Mouse (Mus musculus) lung, embryonic 15.5 days (tissue): ENCODE results near the gene Cd80. TPM values are rescaled to one million over a fixed set of nuclear protein-coding genes. Genes with fewer than 3 reads are reported as not detected.

ENCODE experiments used
- ATAC-seq: fragments of 200-750 bp; cut with Nextera tagmentation; 2 replicates; pipeline ENCODE4 v1.8.0; 2017; ENCODE audit warnings: moderate number of reproducible peaks, borderline replicate concordance; ENCODE audit not compliant: low FRiP score, low TSS enrichment; ENCODE audit errors: extremely low read depth
- H3K27ac ChIP-seq: fragments of 300-500 bp; sonication (generic); 2 replicates; pipeline ENCODE4 v1.5.1; 2015; ENCODE audit warnings: moderate library complexity, mild to moderate bottlenecking, inconsistent platforms
- H3K27me3 ChIP-seq: fragments of 300-500 bp; sonication (generic); 2 replicates; pipeline ENCODE4 v1.6.1; 2015; ENCODE audit warnings: inconsistent platforms
- H3K36me3 ChIP-seq: fragments of 300-500 bp; sonication (generic); 2 replicates; pipeline ENCODE4 v1.6.1; 2015; ENCODE audit warnings: inconsistent platforms
- H3K4me1 ChIP-seq: fragments of 300-500 bp; sonication (generic); 2 replicates; pipeline ENCODE4 v1.6.1; 2015; ENCODE audit warnings: inconsistent platforms
- H3K4me2 ChIP-seq: fragments of 300-500 bp; sonication (generic); 2 replicates; pipeline ENCODE4 v1.6.1; 2015; ENCODE audit warnings: inconsistent platforms, mild to moderate bottlenecking, moderate library complexity
- H3K4me3 ChIP-seq: fragments of 300-500 bp; sonication (generic); 2 replicates; pipeline ENCODE4 v1.5.1; 2015; ENCODE audit warnings: mild to moderate bottlenecking, inconsistent platforms
- H3K9ac ChIP-seq: fragments of 300-500 bp; sonication (generic); 2 replicates; pipeline ENCODE4 v1.6.1; 2015; ENCODE audit warnings: inconsistent platforms
- H3K9me3 ChIP-seq: fragments of 300-500 bp; sonication (generic); 2 replicates; pipeline ENCODE4 v1.6.1; 2016; ENCODE audit warnings: inconsistent platforms
- WGBS: fragments of 180-500 bp; shearing (Covaris S2); methylation state at CpG from one replicate; pipeline ENCODE4 v1.1.7; 2015; 5-methylcytosine and 5-hydroxymethylcytosine counted together
- polyA plus RNA-seq: library from polyadenylated mRNA; unstranded; fragments of >200 nt; fragmentation: Nextera tagmentation; extraction: Ambion mirVana; gene quantifications from 2 replicates; pipeline ENCODE4 v1.2.1, GENCODE M21; 2015

The Cd80 gene
- polyA plus RNA-seq, result 0.29 and 0.39 TPM in 2 replicates

GRCm38 (mm10) chr16:38455511-38456418, at the start of gene Cd80:
Gene Cd80, plus strand, starts transcription at chr16:38455561.
- no peak within 1 kb of the TSS for H3K4me2 ChIP-seq
- peaks cover 8% of the 10 kb centered on the region for H3K4me1 ChIP-seq
- H3K27ac ChIP-seq, result no peak within 1 kb of the TSS
- WGBS, result 65% methylated on average over 17 of the region's 17 CpGs
- H3K4me3 ChIP-seq, result no peak within 1 kb of the TSS
- H3K9ac ChIP-seq, result no peak within 1 kb of the TSS
- H3K36me3 ChIP-seq, result no peaks in the 10 kb centered on the region
- ATAC-seq, result no peak
- no peaks in the 10 kb centered on the region for H3K9me3 ChIP-seq
- no peaks in the 10 kb centered on the region for H3K27me3 ChIP-seq

DNA sequence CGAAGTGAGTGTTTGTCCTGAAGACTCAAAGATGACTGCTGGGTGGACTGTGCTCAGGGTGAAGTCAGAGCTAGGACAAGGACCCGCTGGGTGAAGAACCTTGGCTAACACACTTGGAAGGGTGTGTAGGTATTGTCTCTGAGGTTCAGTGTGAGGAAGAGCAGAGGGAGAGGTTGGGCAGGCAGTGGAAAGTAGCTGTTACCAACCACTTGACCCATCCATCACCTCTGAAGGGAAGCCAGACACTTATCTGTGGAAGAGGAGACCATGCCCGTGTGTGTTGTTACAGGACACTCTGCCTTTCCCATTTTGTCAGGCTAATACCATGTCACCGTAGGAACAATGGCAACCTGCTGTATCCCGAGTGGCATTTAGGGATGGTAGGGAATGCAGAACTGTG, 49.1 kb upstream of the Cd80 start:
- H3K27me3 ChIP-seq, result no peaks in the 10 kb centered on the region
- no peak overlapping the region for H3K4me2 ChIP-seq
- H3K9me3 ChIP-seq, result no peaks in the 10 kb centered on the region
- H3K27ac ChIP-seq, result no peak overlapping the region
- no peak overlapping the region for H3K4me3 ChIP-seq
- no peaks in the 10 kb centered on the region for H3K36me3 ChIP-seq
- WGBS, result 64% methylated on average over 5 of the region's 5 CpGs
- no peak overlapping the region for H3K9ac ChIP-seq
- no peaks in the 10 kb centered on the region for H3K4me1 ChIP-seq
- no peak for ATAC-seq

GRCm38 (mm10) chr16:38406708-38407107, 48.7 kb upstream of the Cd80 start:
- H3K27ac ChIP-seq, result no peak overlapping the region
- H3K4me3 ChIP-seq, result no peak overlapping the region
- no peak for ATAC-seq
- H3K9me3 ChIP-seq, result no peaks in the 10 kb centered on the region
- no peak overlapping the region for H3K4me2 ChIP-seq
- WGBS, result 65% methylated on average over 6 of the region's 6 CpGs
- H3K9ac ChIP-seq, result no peak overlapping the region
- no peaks in the 10 kb centered on the region for H3K4me1 ChIP-seq
- H3K27me3 ChIP-seq, result no peaks in the 10 kb centered on the region
- no peaks in the 10 kb centered on the region for H3K36me3 ChIP-seq

DNA sequence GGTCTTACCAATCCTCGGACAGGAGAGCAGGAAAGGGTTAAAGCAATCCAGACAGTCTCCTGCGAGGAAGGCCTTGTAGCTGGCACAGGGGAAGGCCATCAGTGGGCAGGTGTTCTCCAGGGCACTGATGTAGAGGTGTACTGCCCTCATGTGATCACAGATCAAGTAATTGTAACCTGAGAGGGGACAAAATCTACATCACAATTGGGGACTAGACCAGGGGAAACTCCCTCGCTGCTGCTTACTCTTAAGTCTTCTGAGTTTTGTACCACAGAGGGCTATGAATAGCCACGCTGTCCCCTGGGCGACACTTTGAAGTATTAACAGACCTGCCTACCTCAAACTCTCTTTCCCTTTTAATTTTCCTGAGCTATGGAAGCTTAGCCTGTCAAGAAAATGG, 47.8 kb upstream of the Cd80 start:
- Histone ChIP-seq H3K4me1 (no peaks in the 10 kb centered on the region), H3K4me2 (no peak overlapping the region), H3K36me3 (no peaks in the 10 kb centered on the region), H3K4me3 (no peak overlapping the region), H3K9me3 (no peaks in the 10 kb centered on the region), H3K9ac (no peak overlapping the region), H3K27ac (no peak overlapping the region), H3K27me3 (no peaks in the 10 kb centered on the region)
- 45% methylated on average over 5 of the region's 5 CpGs for WGBS
- no peak for ATAC-seq

DNA sequence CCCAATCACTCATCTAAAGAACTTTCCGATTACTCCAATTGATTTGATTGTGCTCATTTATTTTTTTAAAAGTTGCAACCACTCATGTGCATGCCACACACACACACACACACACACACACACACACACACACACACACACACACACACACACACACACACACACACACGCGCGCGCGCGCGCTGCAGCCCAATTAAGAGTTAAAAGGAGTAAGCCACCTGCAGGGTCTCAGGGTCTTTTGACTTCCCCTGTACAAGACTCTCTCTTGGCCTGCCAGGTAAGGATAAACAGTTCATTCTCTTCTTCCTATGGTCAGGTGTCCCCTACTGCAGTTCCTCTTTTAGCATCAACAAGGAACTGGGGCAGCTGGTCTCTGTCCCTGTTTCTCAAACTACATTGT, 46.9 kb upstream of the Cd80 start:
- no peak overlapping the region for H3K9ac ChIP-seq
- no peaks in the 10 kb centered on the region for H3K4me1 ChIP-seq
- 100% methylated on average over 8 of the region's 8 CpGs for WGBS

DNA sequence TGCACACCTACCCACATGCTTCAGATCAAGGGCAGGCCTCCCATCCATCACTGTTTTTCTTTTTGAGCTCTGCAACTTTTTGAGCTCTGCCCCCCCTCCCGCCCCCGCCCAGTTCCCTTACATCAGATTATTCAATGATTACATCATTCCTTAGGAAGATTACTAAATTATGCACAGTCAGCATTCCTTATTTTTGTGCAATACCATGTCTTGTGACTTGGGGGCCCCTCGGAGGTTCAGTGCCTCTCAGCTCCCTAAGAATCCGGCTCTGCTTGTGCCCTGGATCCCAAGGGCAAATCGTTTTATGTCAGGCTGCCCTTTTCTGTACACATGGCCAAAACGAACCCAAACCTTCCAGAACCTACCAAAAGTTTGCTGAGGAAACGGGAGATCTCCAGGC, 40.4 kb upstream of the Cd80 start:
- Histone ChIP-seq H3K27me3 (no peaks in the 10 kb centered on the region), H3K27ac (no peak overlapping the region), H3K4me3 (no peak overlapping the region), H3K9ac (no peak overlapping the region), H3K9me3 (no peaks in the 10 kb centered on the region), H3K36me3 (no peaks in the 10 kb centered on the region), H3K4me1 (no peaks in the 10 kb centered on the region), H3K4me2 (no peak overlapping the region)
- WGBS, result 70% methylated on average over 7 of the region's 7 CpGs
- no peak for ATAC-seq

More for the DNA sequence above, 46.9 kb upstream of the Cd80 start:
- Histone ChIP-seq H3K4me2 (no peak overlapping the region), H3K27ac (no peak overlapping the region), H3K9me3 (no peaks in the 10 kb centered on the region), H3K27me3 (no peaks in the 10 kb centered on the region), H3K4me3 (no peak overlapping the region), H3K36me3 (no peaks in the 10 kb centered on the region)
- no peak for ATAC-seq

- Histone ChIP-seq H3K27me3 (no peaks in the 10 kb centered on the region), H3K4me2 (no peak overlapping the region), H3K36me3 (no peaks in the 10 kb centered on the region), H3K27ac (no peak overlapping the region), H3K9me3 (no peaks in the 10 kb centered on the region), H3K4me1 (no peaks in the 10 kb centered on the region), H3K4me3 (no peak overlapping the region), H3K9ac (no peak overlapping the region)
- WGBS, result 76% methylated on average over 2 of the region's 2 CpGs
- no peak for ATAC-seq
Observed at GRCm38 (mm10) chr16:38425374-38425773, 30.0 kb upstream of the Cd80 start.

DNA sequence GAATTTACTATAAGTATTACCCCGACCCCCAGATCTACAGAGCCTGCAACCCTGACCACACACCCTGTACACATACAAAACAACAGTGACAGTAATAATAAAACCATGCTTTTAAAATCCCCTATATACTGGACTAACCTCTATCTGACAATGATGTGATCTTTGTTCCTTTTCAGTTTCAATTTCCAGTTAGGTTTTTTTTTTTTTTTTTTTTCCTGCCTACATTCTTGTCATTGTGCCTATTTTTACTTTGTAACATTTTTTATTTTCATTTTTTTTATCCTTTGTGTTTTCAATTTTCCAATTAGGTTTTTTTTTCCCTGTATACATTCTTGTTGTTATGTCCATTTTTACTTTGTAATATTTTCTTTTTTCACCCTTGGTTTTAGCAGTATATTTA, 29.6 kb upstream of the Cd80 start:
- H3K4me2 ChIP-seq, result no peak overlapping the region
- no peaks in the 10 kb centered on the region for H3K9me3 ChIP-seq
- ATAC-seq, result no peak
- H3K27me3 ChIP-seq, result no peaks in the 10 kb centered on the region
- H3K27ac ChIP-seq, result no peak overlapping the region
- H3K4me3 ChIP-seq, result no peak overlapping the region
- H3K4me1 ChIP-seq, result no peaks in the 10 kb centered on the region
- H3K9ac ChIP-seq, result no peak overlapping the region
- WGBS, result 82% methylated on average over 1 of the region's 1 CpGs
- H3K36me3 ChIP-seq, result no peaks in the 10 kb centered on the region

- no peak overlapping the region for H3K4me3 ChIP-seq
- no peak for ATAC-seq
- no peak overlapping the region for H3K4me2 ChIP-seq
- H3K9ac ChIP-seq, result no peak overlapping the region
- WGBS, result 36% methylated on average over 13 of the region's 13 CpGs
- no peaks in the 10 kb centered on the region for H3K27me3 ChIP-seq
- H3K36me3 ChIP-seq, result no peaks in the 10 kb centered on the region
- H3K9me3 ChIP-seq, result no peaks in the 10 kb centered on the region
- no peaks in the 10 kb centered on the region for H3K4me1 ChIP-seq
- H3K27ac ChIP-seq, result no peak overlapping the region
Observed at GRCm38 (mm10) chr16:38431446-38432185, 23.7 kb upstream of the Cd80 start.

DNA sequence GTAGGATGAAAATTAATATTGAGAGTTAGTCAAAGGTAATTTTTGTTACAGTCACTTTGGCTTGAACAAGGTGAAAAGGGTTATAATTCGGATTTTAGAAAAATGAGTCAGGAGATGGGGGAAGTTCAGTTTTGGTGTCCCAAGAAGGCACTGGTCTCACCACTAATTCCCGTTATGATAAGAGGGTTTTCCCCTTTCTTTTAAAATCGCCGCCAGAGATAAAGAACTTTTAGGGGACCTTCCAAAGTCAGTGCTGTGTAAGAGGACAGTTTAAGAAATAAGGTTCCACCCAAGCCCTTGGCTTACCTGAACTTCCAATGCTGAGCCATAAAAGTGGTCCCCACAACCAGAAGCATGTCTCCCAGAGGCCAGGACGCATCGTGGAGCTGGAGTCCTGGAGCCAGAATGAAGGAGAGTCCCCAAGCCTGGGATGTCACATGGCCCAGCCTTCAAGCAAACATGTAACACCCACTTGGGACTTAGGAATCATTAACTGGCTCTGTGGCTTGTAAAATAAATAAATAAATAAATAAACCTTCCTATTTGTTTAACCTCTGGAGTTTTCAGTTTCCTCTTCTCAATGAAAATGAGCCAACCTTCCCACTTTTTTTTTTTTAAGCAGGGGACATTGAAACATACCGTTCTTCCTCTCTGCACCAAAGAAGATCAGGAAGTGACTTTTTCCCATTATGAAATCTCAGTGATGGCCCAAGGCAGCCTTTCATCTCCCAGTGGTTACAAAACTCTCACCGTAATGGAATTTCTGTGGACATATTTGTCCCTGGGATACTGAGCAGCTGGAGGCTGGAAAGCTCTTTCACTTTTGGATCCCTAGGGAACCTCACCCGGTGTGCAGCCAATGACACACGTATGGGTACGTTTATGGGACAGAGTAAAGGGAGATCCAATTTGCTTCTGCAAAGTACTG, 22.6 kb upstream of the Cd80 start, which contains the start of gene Pla1a:
Pla1a (minus strand) TSS at position 648 of the 928 bp plus-strand sequence.
- Histone ChIP-seq H3K4me1 (no peaks in the 10 kb centered on the region), H3K27ac (no peak within 1 kb of the TSS), H3K4me3 (no peak within 1 kb of the TSS), H3K27me3 (no peaks in the 10 kb centered on the region), H3K9me3 (no peaks in the 10 kb centered on the region), H3K4me2 (no peak within 1 kb of the TSS), H3K36me3 (no peaks in the 10 kb centered on the region), H3K9ac (no peak within 1 kb of the TSS)
- WGBS, result 66% methylated on average over 11 of the region's 11 CpGs
- no peak for ATAC-seq

DNA sequence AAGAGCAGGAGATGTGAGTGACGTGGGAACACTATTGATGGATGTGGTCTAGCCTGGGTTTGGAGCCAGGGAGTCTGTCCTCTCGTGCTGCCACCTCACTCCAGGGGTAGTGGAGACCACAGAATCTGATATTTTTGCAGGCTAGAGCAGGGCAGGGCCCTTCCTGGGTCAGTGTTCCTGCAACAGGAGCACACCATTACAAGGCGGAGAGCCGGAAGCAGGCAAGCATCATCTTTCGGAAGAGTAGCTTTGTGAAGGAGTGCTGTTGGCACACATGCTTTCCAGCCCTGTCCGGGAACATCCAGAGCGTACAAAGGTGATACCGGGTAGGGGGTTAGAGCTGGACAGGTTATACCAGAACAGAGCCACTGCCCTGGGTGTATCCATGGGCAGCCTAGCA, 21.8 kb upstream of the Cd80 start:
- Histone ChIP-seq H3K4me3 (no peak overlapping the region), H3K9ac (no peak overlapping the region), H3K27ac (no peak overlapping the region), H3K9me3 (no peaks in the 10 kb centered on the region), H3K27me3 (no peaks in the 10 kb centered on the region), H3K36me3 (no peaks in the 10 kb centered on the region), H3K4me2 (no peak overlapping the region), H3K4me1 (no peaks in the 10 kb centered on the region)
- WGBS, result 81% methylated on average over 8 of the region's 8 CpGs
- no peak for ATAC-seq
